Mouse (Mus musculus) embryonic facial prominence, embryonic 10.5 days (tissue): ENCODE data around the gene Zmym6. TPM values are rescaled to one million over a fixed set of nuclear protein-coding genes. Genes with fewer than 3 reads are reported as not detected.
A peak's percentile ranks its signal among the peaks of the same experiment; 100 is the strongest.
"Not testable (repeated sequence)": the region's sequence is repeated elsewhere in the genome, so short reads cannot be mapped to it uniquely, and the experiment has no call there.

Source experiments
- DNase-seq: peaks from one replicate; pipeline ENCODE4 v3.0.0-alpha.2; 2017; ENCODE audit warnings: low spot score
- H3K27ac ChIP-seq: fragments of 300-500 bp; sonication (generic); replicated peaks from 2 replicates; pipeline ENCODE4 v1.5.1; 2016; ENCODE audit warnings: mild to moderate bottlenecking
- H3K27me3 ChIP-seq: fragments of 300-500 bp; sonication (generic); replicated peaks from 2 replicates; pipeline ENCODE4 v1.6.1; 2016; ENCODE audit warnings: low read depth, mild to moderate bottlenecking; ENCODE audit not compliant: poor library complexity, severe bottlenecking
- H3K36me3 ChIP-seq: fragments of 300-500 bp; sonication (generic); replicated peaks from 2 replicates; pipeline ENCODE4 v1.6.1; 2016; ENCODE audit warnings: mild to moderate bottlenecking, moderate library complexity
- H3K4me1 ChIP-seq: fragments of 300-500 bp; sonication (generic); 2 replicates; pipeline ENCODE4 v1.6.1; 2016
- H3K4me3 ChIP-seq: fragments of 300-500 bp; sonication (generic); 2 replicates; pipeline ENCODE4 v1.5.1; 2016; ENCODE audit warnings: mild to moderate bottlenecking, moderate library complexity
- H3K9me3 ChIP-seq: fragments of 300-500 bp; sonication (generic); 2 replicates; pipeline ENCODE4 v1.6.1; 2016; ENCODE audit warnings: mild to moderate bottlenecking
- WGBS: fragments of 180-500 bp; shearing (Covaris S2); methylation state at CpG from one replicate; pipeline ENCODE4 v1.1.7; 2016; 5-methylcytosine and 5-hydroxymethylcytosine counted together
- polyA plus RNA-seq: library from polyadenylated mRNA; unstranded; fragments of >200 nt; fragmentation: Nextera tagmentation; extraction: Ambion mirVana; gene quantifications from 2 replicates; pipeline ENCODE4 v1.2.1, GENCODE M21; 2016

Zmym6 gene
- polyA plus RNA-seq, 1 experiment from 2014 or later = 25.5 TPM

DNA sequence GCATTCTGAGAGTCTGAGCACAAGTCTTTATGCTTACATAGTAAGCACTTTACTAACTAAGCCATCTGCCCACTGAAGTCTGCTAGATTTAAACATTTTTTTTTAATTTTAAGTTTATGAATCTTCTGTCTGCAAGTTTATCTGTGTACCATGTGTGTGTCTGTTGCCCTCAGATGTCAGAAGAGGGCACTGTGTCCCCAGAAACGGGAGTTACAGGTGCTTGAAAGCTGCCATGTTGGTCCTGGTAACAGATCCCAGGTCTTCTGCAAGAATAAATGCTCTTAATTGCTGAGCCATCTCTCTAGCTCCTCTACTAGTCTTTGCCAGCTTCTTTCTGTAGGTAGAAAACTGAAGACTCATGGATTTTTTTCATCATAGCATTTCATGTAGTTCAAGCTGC lies 2.3 kb upstream of the Zmym6 start:
- no peaks in the 10 kb centered on the region for H3K27me3 ChIP-seq
- 0 out of 2 replicates have a peak, but pooled peaks cover 2% of the 10 kb centered on the region for H3K36me3 ChIP-seq
- 63% methylated on average over 1 of the region's 1 CpGs for whole genome bisulfite sequencing
- no peak for DNase-seq
- no peaks in the 10 kb centered on the region; the same call in 1 of the 2 replicates for H3K9me3 ChIP-seq
- no peak overlapping the region for H3K27ac ChIP-seq
- H3K4me1 ChIP-seq = peaks cover 6% of the 10 kb centered on the region
- no peak overlapping the region for H3K4me3 ChIP-seq

DNA sequence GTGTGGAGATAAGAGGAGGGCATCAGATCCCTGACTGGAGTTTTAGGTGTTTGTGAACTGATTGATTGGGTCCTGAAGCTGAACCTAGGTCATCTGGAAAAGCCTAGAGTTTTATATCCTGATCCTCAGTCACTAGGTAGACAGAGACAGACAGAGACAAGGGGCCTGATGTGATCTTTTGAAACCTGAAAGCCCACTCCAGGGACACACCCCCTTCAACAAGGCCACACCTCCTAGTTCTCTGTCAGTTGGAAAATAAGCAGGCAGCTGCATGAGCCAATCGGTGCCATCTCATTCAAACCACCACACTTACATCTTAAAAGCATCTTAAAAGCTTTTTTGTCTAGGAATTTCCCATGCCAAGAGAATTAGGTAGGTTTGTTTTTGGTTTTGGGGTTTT lies 3.6 kb downstream of the Zmym6 start:
- no peaks in the 10 kb centered on the region for H3K27me3 ChIP-seq

DNA sequence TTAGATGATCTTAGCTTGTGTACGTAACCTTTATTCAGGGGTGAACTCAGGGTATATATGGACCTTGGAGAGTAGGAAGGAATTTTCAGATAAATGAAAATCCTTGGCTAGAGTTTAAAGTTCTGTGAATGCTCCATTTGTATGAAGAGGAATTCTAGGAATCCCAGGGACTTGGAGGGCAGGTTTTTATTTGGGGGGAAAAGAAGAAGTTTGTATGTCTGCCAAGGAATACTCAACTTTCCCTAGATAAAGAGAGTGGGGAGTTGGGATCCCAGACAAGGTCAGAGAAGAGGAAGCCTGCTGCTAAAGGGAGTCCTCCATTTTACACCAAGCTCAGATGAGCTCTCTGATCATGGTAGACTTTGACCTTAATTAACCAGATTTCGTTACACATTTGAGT lies 5.9 kb downstream of the Zmym6 start:
- DNase-seq = no peak
- no peak overlapping the region for H3K4me3 ChIP-seq
- H3K27me3 ChIP-seq = no peaks in the 10 kb centered on the region
- H3K4me1 ChIP-seq = peaks cover 1% of the 10 kb centered on the region
- H3K27ac ChIP-seq = no peak overlapping the region
- WGBS = 86% methylated on average over 2 of the region's 2 CpGs
- no peaks in the 10 kb centered on the region for H3K9me3 ChIP-seq
- peaks cover 2% of the 10 kb centered on the region; the same call in 1 of the 2 replicates for H3K36me3 ChIP-seq

More for the DNA sequence above, 3.6 kb downstream of the Zmym6 start:
- H3K4me3 ChIP-seq = no peak overlapping the region
- no peak for DNase-seq
- H3K9me3 ChIP-seq = no peaks in the 10 kb centered on the region
- no peak overlapping the region for H3K27ac ChIP-seq
- WGBS = 44% methylated on average over 1 of the region's 1 CpGs
- peaks cover 6% of the 10 kb centered on the region for H3K4me1 ChIP-seq
- 0 out of 2 replicates have a peak, but pooled peaks cover 2% of the 10 kb centered on the region for H3K36me3 ChIP-seq

DNA sequence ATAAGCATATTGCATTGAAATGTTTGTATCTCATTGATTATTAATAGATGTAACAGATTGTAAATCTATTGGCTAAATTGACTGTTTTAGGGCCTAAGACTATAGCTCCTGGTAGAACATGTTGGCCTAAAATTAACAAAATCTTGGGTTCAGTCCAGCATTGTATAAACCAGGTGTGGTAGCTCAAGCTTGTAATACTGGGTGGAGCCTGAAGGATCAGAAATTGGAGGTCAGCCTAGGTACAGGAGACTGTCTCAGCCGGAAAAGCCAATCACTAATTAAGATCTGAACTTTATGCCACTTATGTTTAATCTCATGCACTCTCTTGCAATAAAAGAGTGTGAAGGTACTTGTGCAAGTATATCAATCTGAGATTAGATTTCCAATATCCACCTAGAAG lies 8.6 kb downstream of the Zmym6 start:
- no peak overlapping the region for H3K4me3 ChIP-seq
- H3K27ac ChIP-seq = no peak overlapping the region
- no peaks in the 10 kb centered on the region for H3K9me3 ChIP-seq
- no peaks in the 10 kb centered on the region for H3K4me1 ChIP-seq
- peaks cover 25% of the 10 kb centered on the region for H3K36me3 ChIP-seq
- no peak for DNase-seq
- no peaks in the 10 kb centered on the region for H3K27me3 ChIP-seq
- WGBS = 91% methylated on average over 1 of the region's 1 CpGs

GRCm38 (mm10) chr4:127091188-127091587 lies 14.0 kb downstream of the Zmym6 start:
- Histone ChIP-seq H3K4me1 (no peaks in the 10 kb centered on the region), H3K36me3 (peaks cover 50% of the 10 kb centered on the region), H3K4me3 (no peak overlapping the region), H3K27ac (no peak overlapping the region), H3K27me3 (no peaks in the 10 kb centered on the region), H3K9me3 (no peaks in the 10 kb centered on the region)
- no peak for DNase-seq
- WGBS = 84% methylated on average over 1 of the region's 1 CpGs

GRCm38 (mm10) chr4:127095090-127095489 lies 17.9 kb downstream of the Zmym6 start:
- Histone ChIP-seq H3K36me3 (peaks cover 31% of the 10 kb centered on the region), H3K4me3 (no peak overlapping the region), H3K27ac (no peak overlapping the region), H3K9me3 (no peaks in the 10 kb centered on the region), H3K4me1 (no peaks in the 10 kb centered on the region), H3K27me3 (no peaks in the 10 kb centered on the region)
- no peak for DNase-seq
- WGBS = 89% methylated on average over 4 of the region's 4 CpGs

DNA sequence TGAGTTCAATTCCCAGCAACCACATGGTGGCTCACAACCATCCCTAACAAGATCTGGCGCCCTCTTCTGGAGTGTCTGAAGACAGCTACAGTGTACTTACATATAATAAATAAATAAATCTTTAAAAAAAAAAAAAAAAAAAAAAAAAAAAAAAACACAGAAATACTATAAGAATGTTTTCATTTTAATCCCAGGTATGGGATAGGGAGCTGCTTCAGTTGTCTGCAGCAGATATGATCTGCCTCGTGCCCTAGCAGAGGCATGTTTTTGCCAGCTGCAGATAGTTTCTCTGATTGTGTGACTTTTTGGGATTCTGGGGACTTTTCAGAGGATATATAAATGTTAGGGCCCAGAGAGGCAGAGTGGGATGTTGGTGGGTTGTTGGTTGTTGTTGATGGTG lies 22.4 kb downstream of the Zmym6 start:
- WGBS = 65% methylated on average over 2 of the region's 2 CpGs
- DNase-seq, H3K4me1 ChIP-seq, H3K27me3 ChIP-seq, H3K4me3 ChIP-seq, H3K9me3 ChIP-seq, H3K27ac ChIP-seq: not testable (repeated sequence)
- peaks cover 19% of the 10 kb centered on the region for H3K36me3 ChIP-seq

GRCm38 (mm10) chr4:127107566-127107965 lies 30.4 kb downstream of the Zmym6 start:
- WGBS = 90% methylated on average over 4 of the region's 4 CpGs

DNA sequence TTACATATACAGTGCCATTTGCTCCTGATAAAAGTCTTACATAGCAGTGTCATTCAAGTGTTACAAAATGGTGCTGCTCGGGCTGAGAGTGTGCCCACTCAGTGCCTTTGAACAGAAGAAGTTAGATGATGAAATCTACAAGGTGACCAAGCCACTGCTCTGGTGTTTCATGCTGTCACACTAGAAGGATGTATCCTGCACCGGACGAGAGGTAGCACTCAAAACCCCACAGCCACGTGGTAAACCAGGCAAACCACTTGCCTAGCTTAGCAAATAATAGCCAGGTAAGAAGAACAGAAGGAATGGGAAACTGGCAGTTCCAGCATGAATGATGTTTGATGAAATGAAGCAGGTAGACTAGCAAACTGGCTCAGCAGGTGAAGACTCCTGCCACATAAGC lies 33.4 kb downstream of the Zmym6 start:
- Histone ChIP-seq H3K36me3 (peaks cover 50% of the 10 kb centered on the region), H3K27ac (no peak overlapping the region), H3K4me1 (no peaks in the 10 kb centered on the region), H3K4me3 (no peak overlapping the region), H3K9me3 (no peaks in the 10 kb centered on the region), H3K27me3 (no peaks in the 10 kb centered on the region)
- 81% methylated on average over 4 of the region's 4 CpGs for WGBS
- no peak for DNase-seq

More at GRCm38 (mm10) chr4:127107566-127107965, 30.4 kb downstream of the Zmym6 start:
- H3K27me3 ChIP-seq = no peaks in the 10 kb centered on the region
- peaks cover 48% of the 10 kb centered on the region for H3K36me3 ChIP-seq
- no peaks in the 10 kb centered on the region for H3K9me3 ChIP-seq
- no peak overlapping the region for H3K4me3 ChIP-seq
- DNase-seq = no peak
- no peaks in the 10 kb centered on the region for H3K4me1 ChIP-seq
- no peak overlapping the region for H3K27ac ChIP-seq

GRCm38 (mm10) chr4:127123391-127123790 lies 46.2 kb downstream of the Zmym6 start, which contains the start of gene Tmem35b:
Gene Tmem35b, plus strand, starts transcription at chr4:127123691.
- Histone ChIP-seq H3K9me3 (no peaks in the 10 kb centered on the region), H3K36me3 (peaks cover 21% of the 10 kb centered on the region; the same call in 1 of the 2 replicates), H3K27ac (no peak within 1 kb of the TSS), H3K4me3 (no peak within 1 kb of the TSS), H3K4me1 (peaks cover 18% of the 10 kb centered on the region), H3K27me3 (no peaks in the 10 kb centered on the region)
- no peak for DNase-seq
- 95% methylated on average over 5 of the region's 5 CpGs for WGBS

- H3K4me3 ChIP-seq = no peak overlapping the region
- peaks cover 18% of the 10 kb centered on the region for H3K4me1 ChIP-seq
- WGBS = 83% methylated on average over 1 of the region's 1 CpGs
- H3K27ac ChIP-seq = no peak overlapping the region
- no peaks in the 10 kb centered on the region for H3K9me3 ChIP-seq
- no peak for DNase-seq
- H3K27me3 ChIP-seq = no peaks in the 10 kb centered on the region
- H3K36me3 ChIP-seq = peaks cover 30% of the 10 kb centered on the region
Measured at GRCm38 (mm10) chr4:127124331-127124730, 47.1 kb downstream of the Zmym6 start.

DNA sequence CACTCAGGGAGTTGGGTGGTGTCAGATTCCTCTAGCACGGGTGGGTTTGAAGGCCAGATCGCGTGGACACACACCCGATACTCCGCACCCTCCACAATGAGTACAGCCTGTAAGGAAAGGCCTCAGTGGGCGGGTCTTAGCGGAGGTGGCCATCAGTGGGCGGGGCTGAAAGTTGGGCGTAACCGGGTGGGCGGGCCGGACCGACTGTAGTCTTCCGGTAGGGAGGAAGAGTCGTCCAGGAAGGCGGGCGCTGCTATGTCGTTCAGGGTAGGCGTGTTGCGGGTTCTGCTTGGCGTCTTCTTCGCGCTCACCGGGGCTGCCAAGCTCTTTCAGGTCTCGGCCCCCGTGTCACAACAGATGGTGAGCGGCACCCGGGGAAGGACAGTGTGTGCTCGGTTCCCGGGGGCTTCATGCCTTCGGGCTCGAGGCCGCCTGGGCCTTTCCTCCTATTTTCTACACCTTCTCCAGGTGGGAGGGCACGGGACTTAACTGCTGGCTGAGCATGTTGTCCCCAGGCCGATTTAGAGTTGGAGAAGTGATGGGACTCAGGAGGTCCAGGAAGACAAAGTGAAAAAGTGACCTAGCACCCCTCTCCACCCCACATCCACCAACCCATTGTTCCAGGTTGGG lies 48.8 kb downstream of the Zmym6 start:
- Histone ChIP-seq H3K27me3 (no peaks in the 10 kb centered on the region), H3K36me3 (peaks cover 32% of the 10 kb centered on the region), H3K4me3 (peak overlapping the region; percentile 73), H3K9me3 (no peaks in the 10 kb centered on the region), H3K27ac (peak overlapping the region; percentile 83), H3K4me1 (peaks cover 18% of the 10 kb centered on the region)
- 1% methylated on average over 35 of the region's 35 CpGs for WGBS
- peak; percentile 93 for DNase-seq

DNA sequence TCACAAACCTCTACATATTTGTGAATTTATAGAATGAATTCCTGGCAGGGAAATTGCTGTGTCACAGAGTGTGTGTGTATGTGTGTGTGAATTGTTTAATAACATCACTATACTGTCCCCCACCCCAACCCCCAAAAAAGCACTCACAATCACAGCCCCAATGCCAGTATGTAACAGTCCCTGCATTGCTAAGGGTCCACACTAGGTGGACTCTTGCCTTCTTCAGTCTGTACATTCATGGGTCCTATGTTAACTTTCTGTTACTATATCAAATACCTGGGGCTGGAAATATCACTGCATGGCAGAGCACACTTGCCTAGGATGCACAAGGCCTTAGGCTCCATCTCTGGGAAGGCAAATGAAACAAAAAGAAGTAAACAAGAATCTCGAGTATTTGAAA lies 57.5 kb downstream of the Zmym6 start:
- H3K4me3 ChIP-seq = no peak overlapping the region
- no peaks in the 10 kb centered on the region for H3K36me3 ChIP-seq
- no peaks in the 10 kb centered on the region for H3K27me3 ChIP-seq
- 40% methylated on average over 1 of the region's 1 CpGs for WGBS
- H3K4me1 ChIP-seq = no peaks in the 10 kb centered on the region
- H3K9me3 ChIP-seq = no peaks in the 10 kb centered on the region
- no peak for DNase-seq
- no peak overlapping the region for H3K27ac ChIP-seq
